8 mouse cellular contexts compared by ENCODE assay signal in genomic region chr16:23225069-23225721, GRCm38 (mm10). TPM values are rescaled to one million over a fixed set of nuclear protein-coding genes. Genes with fewer than 3 reads are reported as not detected.
A peak's percentile ranks its signal among the peaks of the same experiment; 100 is the strongest.
DNase-seq lines count a peak whose midpoint lies in the region; ATAC-seq lines count a peak whose summit lies in the region.

No protein-coding gene starts in this region.

- peak; percentile 21 for ATAC-seq in frontal cortex, adult (ENCODE audit: low TSS enrichment)
- ATAC-seq in hindbrain, embryonic 15.5 days (ENCODE audit: low FRiP score, low read depth), result peak; percentile 81
- peak; percentile 87 for ATAC-seq in midbrain, embryonic 16.5 days

- peak; percentile 46 for DNase-seq in layer of hippocampus, adult 11-12 months (ENCODE audit: low spot score)
- DNase-seq in layer of hippocampus, adult 9-10 months (ENCODE audit: low spot score), result no peak
- DNase-seq in adrenal gland, postnatal 25 days, result peak; percentile 66
- DNase-seq in liver, result peak; percentile 31
- DNase-seq in testis, postnatal 14 days (ENCODE audit: low spot score), result peak; percentile 53

- no peaks in the 10 kb centered on the region for H3K36me3 ChIP-seq in hindbrain, embryonic 15.5 days
- H3K36me3 ChIP-seq in midbrain, embryonic 16.5 days (ENCODE audit: control insufficient read depth, insufficient read depth, low read length), result no peaks in the 10 kb centered on the region

- peak overlapping the region; percentile 70 for H3K4me3 ChIP-seq in hindbrain, embryonic 15.5 days
- peak overlapping the region; percentile 84 for H3K4me3 ChIP-seq in midbrain, embryonic 16.5 days (ENCODE audit: low read depth, low read length)

- H3K4me1 ChIP-seq in hindbrain, embryonic 15.5 days (replicated peaks), result peaks cover 40% of the 10 kb centered on the region
- H3K4me1 ChIP-seq in midbrain, embryonic 16.5 days (ENCODE audit: control insufficient read depth, insufficient read depth, low read length), result peaks cover 31% of the 10 kb centered on the region

- peak overlapping the region; percentile 95 for H3K4me2 ChIP-seq in hindbrain, embryonic 15.5 days
- peak overlapping the region; percentile 95 for H3K4me2 ChIP-seq in midbrain, embryonic 16.5 days (ENCODE audit: low read length)

- 0% methylated on average over 46 of the region's 46 CpGs for WGBS in hindbrain, embryonic 15.5 days
- under 1% methylated on average over 42 of the region's 46 CpGs for WGBS in midbrain, embryonic 16.5 days

- H3K9ac ChIP-seq in hindbrain, embryonic 15.5 days, result peak overlapping the region; percentile 90
- peak overlapping the region; percentile 93 for H3K9ac ChIP-seq in midbrain, embryonic 16.5 days (ENCODE audit: low read depth, low read length)

- peak overlapping the region; percentile 88 for H3K27ac ChIP-seq in hindbrain, embryonic 15.5 days (replicated peaks)
- peak overlapping the region; percentile 89 for H3K27ac ChIP-seq in midbrain, embryonic 16.5 days (ENCODE audit: low read length)

- H3K9me3 ChIP-seq in hindbrain, embryonic 15.5 days, result no peaks in the 10 kb centered on the region
- no peaks in the 10 kb centered on the region for H3K9me3 ChIP-seq in midbrain, embryonic 16.5 days (replicated peaks; ENCODE audit: control insufficient read depth, low read length, poor library complexity, severe bottlenecking)

- no peaks in the 10 kb centered on the region for H3K27me3 ChIP-seq in hindbrain, embryonic 15.5 days
- H3K27me3 ChIP-seq in midbrain, embryonic 16.5 days (ENCODE audit: control insufficient read depth, insufficient read depth, low read depth, low read length), result no peaks in the 10 kb centered on the region

RNA-seq across cellular contexts. Expression of gene St6gal1, which starts 0.7 kb away (rescaled TPM):
- 48.4 and 50.5 TPM in 2 replicates for total RNA-seq in adrenal gland, postnatal 25 days (2021)
- 24.6 and 27.8 TPM in 2 replicates for polyA plus RNA-seq in hindbrain, embryonic 15.5 days (2015; fragmentation: Nextera tagmentation; extraction: Ambion mirVana)
- polyA plus RNA-seq in midbrain, embryonic 16.5 days (2015; fragmentation: Nextera tagmentation; extraction: Ambion mirVana), result 19.3 and 28.5 TPM in 2 replicates

Comparison
In these comparisons a context has a peak if more than half of its experiments do, and no peak if none do; other contexts are left out.
1. ATAC-seq: peak in every context shown above with its lines; median percentile 87 in midbrain, embryonic 16.5 days; 81 in hindbrain, embryonic 15.5 days; 21 in frontal cortex, adult.